Mouse (Mus musculus) small intestine, adult 2 months (tissue): ENCODE results near the gene Slc37a1.

Experiments used
- CTCF ChIP-seq: fragments of 200-500 bp; IDR thresholded peaks from 2 replicates; pipeline ENCODE4 v1.5.1; 2012; ENCODE audit warnings: low read depth, mild to moderate bottlenecking, control low read depth, inconsistent platforms, low read length, moderate library complexity, mixed read lengths; ENCODE audit not compliant: insufficient replicate concordance, insufficient read length; ENCODE audit errors: extremely low read depth
- POLR2A ChIP-seq: fragments of 200-500 bp; IDR thresholded peaks from 2 replicates; pipeline ENCODE4 v1.6.1; 2012; ENCODE audit warnings: low read depth, mild to moderate bottlenecking, control low read depth, inconsistent platforms, low read length, moderate library complexity

DNA sequence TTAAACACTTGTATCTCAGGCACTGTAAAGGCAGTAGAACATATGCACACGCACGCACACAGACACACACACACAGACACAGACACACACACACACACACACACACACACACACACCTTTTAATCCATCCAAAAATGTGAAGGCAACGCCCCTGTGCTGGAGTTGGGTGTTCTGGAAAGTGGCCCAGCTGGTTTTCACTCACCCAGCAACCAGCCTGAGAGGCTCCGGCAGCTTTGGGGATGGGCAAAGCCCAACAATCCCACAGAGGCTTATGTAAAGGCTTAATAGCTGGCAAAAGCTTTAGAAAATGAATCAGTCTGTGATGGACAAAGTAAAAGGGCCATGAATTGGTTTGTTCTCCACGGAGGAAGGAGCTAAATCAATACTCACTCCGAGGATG is 113.7 kb downstream of the Slc37a1 start:
- TF ChIP-seq CTCF: no peak
- no peak for TF ChIP-seq POLR2A
